Mouse (Mus musculus): ENCODE measurements around the gene F830045P16Rik.
A peak's percentile ranks its signal among the peaks of the same experiment; 100 is the strongest.

F830045P16Rik gene

GRCm38 (mm10) chr2:129545596-129545995, 9.2 kb upstream of the F830045P16Rik start:
- no peak for DNase-seq (ENCODE audit: low spot score in 2 of 2)

DNA sequence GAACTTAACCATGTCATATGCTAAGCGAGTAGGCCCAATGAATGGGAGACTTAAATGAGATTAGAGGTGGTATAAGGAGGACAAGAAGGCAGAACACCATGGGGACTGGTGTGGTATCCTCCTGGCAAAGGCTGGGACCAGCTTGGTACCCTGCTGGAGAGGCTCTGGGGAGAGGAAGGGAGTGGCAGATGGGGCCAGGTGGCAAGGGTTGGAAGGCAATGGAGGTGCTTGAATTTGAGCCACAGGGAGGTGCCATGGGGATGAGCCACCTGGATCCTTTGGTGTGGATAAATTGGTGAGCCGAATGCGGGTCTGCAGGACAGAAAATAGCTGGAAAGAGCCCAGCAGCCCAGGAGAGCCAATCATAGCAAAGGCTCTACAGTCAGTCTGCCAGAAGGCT, 8.5 kb upstream of the F830045P16Rik start:
- DNase-seq (ENCODE audit: low spot score in 2 of 2) = no peak

DNA sequence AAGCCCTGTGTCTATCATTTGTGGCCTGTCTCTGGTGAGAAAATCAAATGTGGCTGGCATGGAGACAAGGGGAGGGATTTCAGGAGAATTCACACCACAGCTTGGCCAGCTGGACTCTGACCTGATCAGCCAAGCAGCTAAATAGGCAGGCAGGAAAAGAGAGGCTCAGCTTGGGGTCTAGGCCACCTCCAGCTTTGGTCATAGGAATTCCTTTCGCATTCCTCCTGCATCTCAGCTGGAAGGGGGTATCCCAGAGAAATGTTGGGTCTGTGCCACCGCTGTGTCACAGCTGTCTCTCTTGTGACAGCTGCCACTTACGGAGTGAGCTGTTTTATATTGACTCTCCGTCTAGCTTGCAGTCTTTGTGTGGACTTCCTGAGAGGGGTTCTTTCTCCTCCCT, 8.0 kb upstream of the F830045P16Rik start:
- no peak for DNase-seq (ENCODE audit: low spot score in 2 of 2)

DNA sequence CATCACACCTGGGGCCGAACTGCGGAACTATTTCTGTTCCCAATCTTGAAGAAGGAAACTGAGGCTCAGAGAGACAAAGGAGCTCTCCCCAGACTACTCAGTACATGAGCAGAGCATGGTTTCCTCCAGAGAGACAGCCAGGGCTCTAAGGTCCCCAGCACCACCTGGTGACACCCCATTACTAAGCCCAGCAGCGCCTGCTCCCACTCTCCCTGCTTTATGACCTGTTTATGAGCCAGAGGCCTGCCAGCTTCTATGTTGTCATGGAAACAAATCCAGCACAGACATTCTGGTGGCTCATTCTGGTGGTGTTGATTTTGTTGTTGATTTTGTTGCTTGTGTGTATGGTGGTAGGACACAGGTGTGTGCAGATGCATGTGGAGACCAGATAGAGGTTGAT, 3.6 kb upstream of the F830045P16Rik start:
- peak in 1 of 2 experiments; percentile 22 for DNase-seq (ENCODE audit: low spot score in 2 of 2)

DNA sequence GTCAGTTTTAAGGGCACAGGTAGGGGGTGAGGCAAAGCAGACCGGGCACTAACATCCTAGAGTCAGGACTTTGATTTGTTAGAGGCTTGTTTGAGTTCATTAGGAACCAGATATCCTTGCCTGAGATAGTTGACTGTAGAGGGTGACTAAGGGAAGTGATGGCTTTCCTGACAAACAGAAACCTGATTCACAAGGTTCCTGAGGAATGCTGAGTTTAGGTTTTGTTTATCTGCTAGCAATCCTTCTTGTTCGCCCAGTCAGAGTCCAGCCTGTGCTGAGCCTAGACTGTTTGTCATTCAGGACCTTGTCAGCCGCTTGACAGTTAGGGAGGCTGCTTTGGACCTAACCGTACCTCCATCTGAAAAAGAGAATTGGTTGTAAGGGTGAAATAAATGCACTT, 2.8 kb upstream of the F830045P16Rik start:
- DNase-seq (ENCODE audit: low spot score in 2 of 2) = peak in 1 of 2 experiments; percentile 10

GRCm38 (mm10) chr2:129537926-129538325, 1.5 kb upstream of the F830045P16Rik start:
- DNase-seq (ENCODE audit: low spot score in 2 of 2) = peak in 1 of 2 experiments; percentile 39

GRCm38 (mm10) chr2:129537360-129537759, 958 bp upstream of the F830045P16Rik start:
- DNase-seq (ENCODE audit: low spot score in 2 of 2) = peak in 1 of 2 experiments; percentile 11

GRCm38 (mm10) chr2:129536926-129537325, 524 bp upstream of the F830045P16Rik start:
- peak in 1 of 2 experiments; percentile 16 for DNase-seq (ENCODE audit: low spot score in 2 of 2)

GRCm38 (mm10) chr2:129534886-129535591, 1.4 kb downstream of the F830045P16Rik start:
- peak; percentile 21 to 25 for DNase-seq (ENCODE audit: low spot score in 2 of 2)

GRCm38 (mm10) chr2:129531890-129532289, 4.5 kb downstream of the F830045P16Rik start:
- peak; percentile 6 to 17 for DNase-seq (ENCODE audit: low spot score in 2 of 2)

DNA sequence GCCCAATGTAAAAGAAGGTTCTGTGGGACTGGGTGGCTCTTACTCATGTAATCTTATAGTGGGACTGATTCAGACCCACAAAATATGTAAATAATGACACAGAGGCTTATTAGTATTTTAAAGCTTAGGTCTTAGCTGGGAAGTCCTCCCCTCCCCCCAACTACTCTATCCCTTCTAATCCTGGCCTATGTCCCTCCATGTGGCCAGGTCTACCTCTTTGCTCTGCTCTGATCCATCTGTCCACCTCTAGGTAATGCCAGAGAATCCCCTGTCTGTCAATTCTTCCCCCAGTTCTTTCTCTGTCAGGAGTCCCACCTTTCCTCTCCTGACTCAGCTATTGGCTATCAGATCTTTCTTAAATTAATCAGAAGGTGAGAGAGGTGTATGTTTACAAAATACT, 5.3 kb downstream of the F830045P16Rik start:
- no peak for DNase-seq (ENCODE audit: low spot score in 2 of 2)

- DNase-seq (ENCODE audit: low spot score in 2 of 2) = peak; percentile 53 to 67
Measured at GRCm38 (mm10) chr2:129529297-129530209, 6.8 kb downstream of the F830045P16Rik start.

- DNase-seq (ENCODE audit: low spot score in 2 of 2) = peak in 1 of 2 experiments; percentile 19
Measured at GRCm38 (mm10) chr2:129527916-129528315, 8.5 kb downstream of the F830045P16Rik start.

DNA sequence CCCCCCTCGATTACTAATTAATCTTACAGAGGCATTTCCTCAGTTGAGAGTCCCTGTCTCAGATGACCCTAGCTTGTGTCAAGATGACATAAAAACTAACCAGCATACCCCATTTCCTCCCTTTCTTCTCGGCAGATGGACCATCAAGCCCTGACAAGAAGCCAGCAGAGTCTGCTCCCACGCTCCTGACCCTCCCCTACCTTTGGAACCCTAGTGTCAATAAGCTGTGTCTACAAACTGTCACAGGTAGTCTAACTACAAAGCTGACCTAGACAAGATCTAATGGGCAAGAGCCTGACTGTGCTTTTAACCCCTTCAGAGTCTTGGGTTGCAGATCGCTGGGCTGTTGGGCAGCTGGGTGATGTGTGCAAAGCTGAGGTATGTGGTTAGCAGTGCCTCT, 10.1 kb downstream of the F830045P16Rik start:
- peak in 1 of 2 experiments; percentile 11 for DNase-seq (ENCODE audit: low spot score in 2 of 2)

GRCm38 (mm10) chr2:129525644-129526043, 10.8 kb downstream of the F830045P16Rik start:
- DNase-seq (ENCODE audit: low spot score in 2 of 2) = no peak

DNA sequence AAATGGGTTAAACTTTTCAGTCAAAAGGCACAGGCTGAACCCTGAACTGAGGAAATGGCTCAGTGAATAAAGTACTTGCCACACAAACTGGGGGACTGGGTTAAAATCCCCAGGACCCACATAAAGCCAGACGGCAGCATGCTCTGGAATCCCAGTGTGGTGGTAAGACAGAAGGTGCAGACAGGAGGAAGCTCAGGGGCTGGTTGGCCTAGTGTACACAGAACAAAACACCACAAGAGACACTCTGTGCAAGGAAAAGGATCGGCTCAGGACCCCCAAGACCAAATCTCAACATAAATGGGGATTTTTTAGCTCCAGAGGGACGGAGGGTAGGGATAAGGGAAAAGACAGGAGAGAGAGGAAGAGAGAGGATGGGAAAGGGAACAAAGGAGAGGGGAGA, 17.9 kb downstream of the F830045P16Rik start:
- peak in 1 of 2 experiments; percentile 7 for DNase-seq (ENCODE audit: low spot score in 2 of 2)

DNA sequence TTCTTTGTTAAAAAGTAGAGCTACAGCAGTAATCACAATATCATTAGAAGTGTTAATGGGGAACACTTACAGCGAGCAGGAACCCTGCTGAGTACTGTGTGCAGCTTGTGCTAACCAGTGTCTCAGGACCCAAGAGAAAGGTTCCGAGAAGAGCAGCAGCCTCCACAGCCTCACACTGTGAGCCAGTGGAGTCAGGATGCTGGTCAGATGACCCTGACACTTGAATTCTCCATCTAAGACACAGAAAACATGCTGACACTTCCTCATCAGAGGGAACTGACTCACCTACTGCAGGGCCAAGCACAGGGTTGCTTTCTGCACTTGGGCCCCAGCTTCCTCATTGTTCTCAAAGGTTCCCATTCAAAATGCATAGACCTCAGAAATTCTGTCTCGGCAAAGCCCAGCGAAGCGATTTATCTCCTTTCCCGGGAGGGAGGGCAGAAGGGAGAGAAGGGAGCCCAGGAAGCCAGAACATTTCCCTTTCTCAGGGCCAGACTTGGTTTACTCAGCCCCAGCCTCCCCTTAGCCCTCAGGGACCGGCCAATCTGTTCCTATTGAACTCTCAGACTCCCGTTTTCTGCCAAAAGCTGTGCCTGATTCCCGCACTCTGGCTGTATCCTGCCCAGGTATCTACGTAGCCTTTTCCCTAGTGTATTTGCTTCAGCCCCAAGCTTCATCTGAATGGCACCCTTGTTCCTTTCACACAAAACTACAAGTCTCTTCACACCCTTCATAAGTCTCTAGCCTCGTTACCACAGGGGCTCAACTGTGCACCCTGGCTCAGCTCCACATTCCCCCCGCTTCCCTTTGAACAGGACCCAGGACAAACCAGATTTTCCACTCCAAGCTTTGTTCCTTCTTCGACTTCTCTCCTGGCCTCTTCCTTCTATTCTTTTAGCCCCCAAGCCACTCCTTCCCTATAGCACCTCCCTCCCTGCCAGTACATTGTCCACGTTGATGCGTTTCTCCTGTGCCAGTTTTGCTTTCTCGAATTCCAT, 21.2 kb downstream of the F830045P16Rik start:
- peak; percentile 49 to 55 for DNase-seq (ENCODE audit: low spot score in 2 of 2)

- peak in 1 of 2 experiments; percentile 26 for DNase-seq (ENCODE audit: low spot score in 2 of 2)
Measured at GRCm38 (mm10) chr2:129514401-129514667, 22.1 kb downstream of the F830045P16Rik start.

DNA sequence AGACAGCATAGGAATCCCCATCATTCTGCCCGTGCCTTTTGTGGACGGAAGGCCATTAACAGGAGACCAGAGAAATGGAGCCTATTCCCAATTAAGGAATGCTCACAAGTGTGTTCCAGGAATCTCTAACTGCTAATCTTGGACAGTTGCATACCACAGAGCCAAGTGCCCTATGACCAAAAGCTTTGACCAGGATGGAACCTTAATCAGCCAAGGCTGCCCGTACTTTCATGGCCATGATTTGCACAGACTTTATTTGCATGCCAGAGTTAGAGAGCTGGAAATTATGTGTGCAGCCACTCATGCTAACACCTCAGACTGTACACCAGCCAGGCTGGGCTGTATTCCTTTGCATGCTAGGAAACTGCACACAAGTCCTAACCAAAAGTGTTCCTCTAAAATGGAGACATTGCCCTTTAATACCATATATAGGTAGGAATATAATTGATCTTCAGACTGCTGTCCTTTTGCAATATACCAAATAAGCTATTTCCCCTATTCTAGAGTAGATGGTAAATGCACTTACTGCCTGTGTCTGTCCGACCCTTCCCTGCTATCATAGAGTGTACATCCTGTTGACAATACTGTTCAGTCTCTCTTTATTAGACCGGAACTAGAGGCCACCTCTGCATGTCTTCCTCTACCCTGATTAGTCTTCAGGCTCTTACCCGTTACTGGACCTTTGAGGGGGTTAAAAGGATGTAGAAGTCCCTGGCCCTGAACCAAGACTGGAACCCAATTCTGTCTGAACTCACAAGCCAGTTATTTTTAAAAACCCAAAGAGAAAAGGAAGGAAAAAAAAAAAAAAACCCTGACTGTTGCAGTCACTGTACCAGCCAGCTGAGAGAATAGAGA, 22.6 kb downstream of the F830045P16Rik start:
- peak; percentile 27 to 35 for DNase-seq (ENCODE audit: low spot score in 2 of 2)

- peak in 1 of 2 experiments; percentile 38 for DNase-seq (ENCODE audit: low spot score in 2 of 2)
Measured at GRCm38 (mm10) chr2:129512147-129512546, 24.3 kb downstream of the F830045P16Rik start.

DNA sequence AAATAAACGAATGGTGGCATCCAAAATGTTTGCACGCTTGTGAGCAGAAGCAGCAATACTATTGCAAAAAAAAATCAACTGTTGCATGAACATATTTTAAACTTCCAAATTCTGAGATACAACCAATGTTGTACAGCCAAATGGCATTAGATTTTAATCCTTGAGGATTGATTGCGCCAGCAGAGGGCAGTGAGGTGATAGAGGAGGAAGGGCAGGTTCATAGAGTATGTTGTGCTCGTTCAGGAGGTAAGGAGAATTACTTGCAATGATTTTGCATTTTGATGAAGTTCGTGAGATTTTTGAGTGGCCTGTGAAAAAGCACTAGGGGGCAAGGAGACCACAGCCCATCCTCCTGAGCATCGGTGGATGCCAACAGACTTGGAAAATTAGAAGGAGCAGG, 33.8 kb downstream of the F830045P16Rik start:
- peak; percentile 69 to 83 for DNase-seq (ENCODE audit: low spot score in 2 of 2)

Data from right cerebral cortex, postnatal 10 days (tissue).